Mouse (Mus musculus) hindbrain, embryonic 16.5 days (tissue): Measurements from ENCODE around the gene Csn1s2a. TPM values are rescaled to one million over a fixed set of nuclear protein-coding genes. Genes with fewer than 3 reads are reported as not detected.

Experiments used
- polyA plus RNA-seq: library from polyadenylated mRNA; unstranded; fragments of >200 nt; fragmentation: Nextera tagmentation; extraction: Ambion mirVana; gene quantifications from 2 replicates; pipeline ENCODE4 v1.2.1, GENCODE M21; 2015

The Csn1s2a gene
- polyA plus RNA-seq, 1 experiment from 2014 or later = not detected

Other genes with a start within 250 kb of the Csn1s2a start
- not detected in 2 replicates for gene Sult1b1, start 236.4 kb upstream of the Csn1s2a start, polyA plus RNA-seq
- gene Sult1d1, start 205.5 kb upstream of the Csn1s2a start, polyA plus RNA-seq = not detected in 2 replicates
- not detected in 2 replicates for gene Sult1e1, start 183.0 kb upstream of the Csn1s2a start, polyA plus RNA-seq
- gene Csn1s1, start 108.4 kb upstream of the Csn1s2a start, polyA plus RNA-seq = not detected in 2 replicates
- not detected in 2 replicates for gene Csn2, start 74.9 kb upstream of the Csn1s2a start, polyA plus RNA-seq
- gene Csn1s2b, start 33.5 kb downstream of the Csn1s2a start, polyA plus RNA-seq = not detected in 2 replicates
- gene Prr27, start 51.1 kb downstream of the Csn1s2a start, polyA plus RNA-seq = not detected in 2 replicates
- gene Odam, start 110.5 kb downstream of the Csn1s2a start, polyA plus RNA-seq = not detected in 2 replicates
- gene Csn3, start 151.0 kb downstream of the Csn1s2a start, polyA plus RNA-seq = not detected in 2 replicates
- not detected in 2 replicates for gene 2310003L06Rik, start 194.9 kb downstream of the Csn1s2a start, polyA plus RNA-seq
- gene Gm28434, start 194.9 kb downstream of the Csn1s2a start, polyA plus RNA-seq = not detected in 2 replicates
- not detected in 2 replicates for gene Cabs1, start 204.9 kb downstream of the Csn1s2a start, polyA plus RNA-seq
- not detected in 2 replicates for gene Smr3a, start 228.0 kb downstream of the Csn1s2a start, polyA plus RNA-seq